Mouse (Mus musculus) heart, postnatal 0 days (tissue): Measurements from ENCODE around the gene Smco1. TPM values are rescaled to one million over a fixed set of nuclear protein-coding genes. Genes with fewer than 3 reads are reported as not detected.
A peak's percentile ranks its signal among the peaks of the same experiment; 100 is the strongest.
"Not testable (repeated sequence)": the region's sequence is repeated elsewhere in the genome, so short reads cannot be mapped to it uniquely, and the experiment has no call there.

ENCODE experiments used
- ATAC-seq: fragments of 200-750 bp; cut with Nextera tagmentation; 2 replicates; pipeline ENCODE4 v1.8.0; 2017; ENCODE audit warnings: low read depth, moderate number of reproducible peaks, moderate library complexity; ENCODE audit not compliant: insufficient read depth
- DNase-seq: peaks from one replicate; pipeline ENCODE4 v3.0.0-alpha.2; 2016; ENCODE audit warnings: low spot score
- H3K27ac ChIP-seq: fragments of 300-500 bp; sonication (generic); 2 replicates; pipeline ENCODE4 v1.5.1; 2014; ENCODE audit warnings: low read depth, mild to moderate bottlenecking
- H3K27me3 ChIP-seq: fragments of 300-500 bp; sonication (generic); 2 replicates; pipeline ENCODE4 v1.6.1; 2014; ENCODE audit warnings: low read length, mixed read lengths; ENCODE audit not compliant: control insufficient read depth, insufficient read depth
- H3K36me3 ChIP-seq: fragments of 300-500 bp; sonication (generic); replicated peaks from 2 replicates; pipeline ENCODE4 v1.6.1; 2014; ENCODE audit warnings: low read length, mixed read lengths; ENCODE audit not compliant: control insufficient read depth, insufficient read depth
- H3K4me1 ChIP-seq: fragments of 300-500 bp; sonication (generic); 2 replicates; pipeline ENCODE4 v1.6.1; 2014; ENCODE audit warnings: antibody characterized with exemption; ENCODE audit not compliant: control insufficient read depth, insufficient read depth
- H3K4me2 ChIP-seq: fragments of 300-500 bp; sonication (generic); 2 replicates; pipeline ENCODE4 v1.6.1; 2014; ENCODE audit warnings: low read depth, mild to moderate bottlenecking, low read length, moderate library complexity
- H3K4me3 ChIP-seq: fragments of 300-500 bp; sonication (generic); 2 replicates; pipeline ENCODE4 v1.5.1; 2014; ENCODE audit warnings: low read depth, low read length
- H3K9ac ChIP-seq: fragments of 300-500 bp; sonication (generic); replicated peaks from 2 replicates; pipeline ENCODE4 v1.6.1; 2014; ENCODE audit warnings: low read depth, low read length, mixed read lengths
- H3K9me3 ChIP-seq: fragments of 300-500 bp; sonication (generic); replicated peaks from 2 replicates; pipeline ENCODE4 v1.6.1; 2016; ENCODE audit warnings: low read length; ENCODE audit not compliant: control insufficient read depth
- CTCF ChIP-seq: IDR thresholded peaks from 2 replicates; pipeline ENCODE4 v1.5.1; 2016; ENCODE audit warnings: antibody characterized with exemption, control low read depth, low read depth
- EP300 ChIP-seq: IDR thresholded peaks from 2 replicates; pipeline ENCODE4 v1.6.1; 2016; ENCODE audit warnings: antibody characterized with exemption, low read depth
- WGBS: fragments of 180-500 bp; shearing (Covaris S2); extraction: QIAGEN DNeasy Blood & Tissue Kit; methylation state at CpG from one replicate; pipeline ENCODE4 v1.1.7; 2014; 5-methylcytosine and 5-hydroxymethylcytosine counted together
- polyA plus RNA-seq: library from polyadenylated mRNA; unstranded; fragments of >200 nt; fragmentation: Nextera tagmentation; extraction: Ambion mirVana; gene quantifications from 2 replicates; pipeline ENCODE4 v1.2.1, GENCODE M21; 2015
- total RNA-seq: library from RNA; depleted of rRNA; stranded (reverse); fragments of >200 nt; gene quantifications from 2 replicates; pipeline ENCODE4 v1.2.3, GENCODE M21; 2014; ENCODE audit warnings: low replicate concordance

Gene Smco1
- total and polyA plus RNA-seq, 2 experiments from 2014 or later, result 0.31 to 2.8 TPM

DNA sequence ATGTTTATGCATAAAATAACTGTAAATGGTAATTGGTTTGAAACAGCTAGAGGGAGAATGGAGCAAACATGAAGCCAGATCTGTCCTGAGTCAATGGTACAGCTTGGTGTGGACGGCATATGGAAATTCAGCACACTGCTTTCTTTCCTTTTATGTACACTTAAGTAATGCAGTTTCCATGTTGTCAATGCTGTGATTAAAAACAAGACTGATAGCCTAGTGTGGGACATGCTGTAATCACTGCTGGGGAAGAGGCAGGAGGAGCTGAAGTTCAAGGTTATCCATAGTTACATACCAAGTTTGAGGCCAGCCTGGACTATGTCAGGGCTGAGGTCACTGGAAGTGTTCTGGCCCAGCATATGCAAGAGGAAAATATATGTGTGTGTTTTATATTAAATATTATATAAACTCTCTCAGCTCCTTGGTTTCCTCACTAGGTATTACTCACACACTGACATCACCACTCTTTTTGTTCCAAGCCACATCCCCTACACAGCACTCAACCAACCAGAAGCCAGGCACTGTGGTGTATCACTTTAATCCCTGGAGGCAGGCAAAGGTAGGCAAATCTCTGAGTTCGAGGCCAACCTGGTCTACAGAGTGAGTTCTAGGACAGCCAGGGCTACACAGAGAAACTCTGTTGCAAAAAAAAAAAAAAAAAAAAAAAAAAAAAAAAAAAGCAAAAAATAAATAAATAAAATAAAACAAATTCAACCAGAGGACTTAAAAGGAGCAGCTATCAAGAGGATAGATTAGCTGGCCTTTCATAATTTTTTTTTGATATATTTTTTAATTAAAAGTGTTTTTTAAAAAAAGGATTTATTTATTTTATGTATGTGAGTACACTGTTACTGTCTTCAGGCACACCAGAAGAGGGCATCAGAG, 31.6 kb upstream of the Smco1 start:
- H3K9ac ChIP-seq, result no peak overlapping the region
- H3K27ac ChIP-seq, result peak overlapping the region; percentile 32
- 62% methylated on average over 2 of the region's 2 CpGs for WGBS
- peaks cover 15% of the 10 kb centered on the region for H3K4me1 ChIP-seq
- H3K9me3 ChIP-seq, result no peaks in the 10 kb centered on the region
- no peak overlapping the region for H3K4me2 ChIP-seq
- ATAC-seq, result no peak
- no peak overlapping the region for H3K4me3 ChIP-seq
- no peak for DNase-seq
- TF ChIP-seq CTCF (no peak), EP300 (no peak)
- no peaks in the 10 kb centered on the region; the same call in none of the 2 replicates for H3K36me3 ChIP-seq
- H3K27me3 ChIP-seq, result no peaks in the 10 kb centered on the region

DNA sequence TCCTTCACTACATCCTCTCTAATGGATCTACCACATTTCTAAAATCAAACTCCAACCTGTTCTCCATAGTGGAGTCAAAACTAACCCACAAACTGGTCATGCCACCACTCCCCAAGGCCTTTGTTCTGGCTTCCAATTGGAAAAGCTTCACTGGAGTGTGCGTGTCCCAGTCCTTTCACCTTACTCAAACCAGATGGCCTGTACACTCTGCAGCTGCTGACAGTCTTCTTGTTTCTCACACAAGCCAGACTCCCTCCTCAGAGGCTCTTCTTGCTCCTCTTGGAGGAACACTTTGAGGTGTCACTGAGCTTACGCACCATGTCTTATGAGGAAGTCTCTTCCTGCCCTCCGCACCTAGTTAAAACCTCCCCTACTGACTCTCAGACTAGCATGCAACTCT, 27.4 kb upstream of the Smco1 start:
- Histone ChIP-seq H3K4me2 (no peak overlapping the region), H3K9ac (no peak overlapping the region), H3K36me3 (no peaks in the 10 kb centered on the region; the same call in 1 of the 2 replicates), H3K27me3 (no peaks in the 10 kb centered on the region), H3K4me3 (no peak overlapping the region), H3K27ac (no peak overlapping the region), H3K4me1 (peaks cover 26% of the 10 kb centered on the region), H3K9me3 (no peaks in the 10 kb centered on the region)
- DNase-seq (no peak), ATAC-seq (no peak)
- WGBS, result 79% methylated on average over 3 of the region's 3 CpGs
- TF ChIP-seq EP300 (no peak), CTCF (no peak)

DNA sequence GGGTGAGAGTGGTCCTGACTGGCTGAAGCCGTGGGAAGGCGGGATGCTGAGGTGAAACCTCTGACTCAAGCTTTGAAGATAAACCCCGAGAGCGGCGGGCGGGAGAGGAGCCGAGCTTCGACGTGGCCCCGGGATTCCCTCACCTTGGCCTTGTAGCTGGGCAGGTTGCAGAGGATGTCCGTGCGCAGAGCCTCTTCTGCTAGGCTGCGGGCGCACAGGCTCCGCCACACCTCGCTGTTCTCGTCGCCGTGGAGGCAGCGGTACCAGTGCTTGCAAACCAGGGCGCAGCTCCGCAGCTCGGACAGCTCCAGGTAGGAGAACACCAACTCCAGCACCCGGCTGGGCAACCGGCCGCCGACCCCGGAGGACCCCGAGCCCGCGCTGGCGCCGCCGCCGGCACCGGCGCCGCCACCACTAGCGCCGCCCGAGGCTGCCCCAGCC, 24.9 kb upstream of the Smco1 start:
- peak overlapping the region; percentile 97 for H3K9ac ChIP-seq
- no peaks in the 10 kb centered on the region for H3K9me3 ChIP-seq
- H3K36me3 ChIP-seq, result no peaks in the 10 kb centered on the region
- H3K4me1 ChIP-seq, result peaks cover 25% of the 10 kb centered on the region
- TF ChIP-seq CTCF (no peak), EP300 (no peak)
- ATAC-seq (peak; percentile 46), DNase-seq (peak; percentile 36)
- no peaks in the 10 kb centered on the region for H3K27me3 ChIP-seq
- H3K4me2 ChIP-seq, result peak overlapping the region; percentile 89
- peak overlapping the region; percentile 88 for H3K4me3 ChIP-seq
- peak overlapping the region; percentile 97 for H3K27ac ChIP-seq
- WGBS, result 0% methylated on average over 31 of the region's 41 CpGs

DNA sequence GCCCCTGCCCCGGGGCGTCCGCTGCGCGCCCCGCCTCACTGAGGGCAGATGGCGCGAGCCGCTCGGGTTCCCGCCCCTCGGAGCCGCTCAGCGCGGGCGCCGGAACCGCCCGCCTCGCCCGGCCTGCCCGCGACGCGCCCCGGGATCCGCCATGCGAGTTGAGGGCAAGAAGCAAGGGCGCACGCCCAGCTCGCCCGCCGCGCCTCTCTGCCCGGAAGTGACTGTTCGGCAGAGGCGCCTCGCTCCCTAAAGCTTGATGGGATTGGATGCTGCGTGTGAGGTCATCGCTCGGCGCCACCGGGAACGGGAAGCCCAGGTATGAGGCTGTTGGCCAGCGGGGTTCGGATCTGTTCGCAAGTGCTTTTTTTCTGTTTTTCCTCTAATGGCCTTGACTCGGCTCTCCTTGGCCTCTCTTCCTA, 24.3 kb upstream of the Smco1 start, which contains the start of the genes Fbxo45 and Wdr53:
Fbxo45 (minus strand) TSS at position 207 of the 419 bp plus-strand sequence.
Wdr53 (plus strand) TSS at position 276 of the 419 bp plus-strand sequence.
- no peaks in the 10 kb centered on the region for H3K9me3 ChIP-seq
- TF ChIP-seq EP300 (no peak), CTCF (no peak)
- H3K4me1 ChIP-seq, result peaks cover 25% of the 10 kb centered on the region
- no peaks in the 10 kb centered on the region for H3K27me3 ChIP-seq
- H3K9ac ChIP-seq, result peak within 1 kb of the TSS; percentile 97
- peak within 1 kb of the TSS; percentile 97 for H3K27ac ChIP-seq
- ATAC-seq, result peak; percentile 98
- 0% methylated on average over 43 of the region's 48 CpGs for WGBS
- peaks cover 3% of the 10 kb centered on the region; the same call in 1 of the 2 replicates for H3K36me3 ChIP-seq
- peak; percentile 96 for DNase-seq
- peak within 1 kb of the TSS; percentile 89 for H3K4me2 ChIP-seq
- H3K4me3 ChIP-seq, result peak within 1 kb of the TSS; percentile 88

DNA sequence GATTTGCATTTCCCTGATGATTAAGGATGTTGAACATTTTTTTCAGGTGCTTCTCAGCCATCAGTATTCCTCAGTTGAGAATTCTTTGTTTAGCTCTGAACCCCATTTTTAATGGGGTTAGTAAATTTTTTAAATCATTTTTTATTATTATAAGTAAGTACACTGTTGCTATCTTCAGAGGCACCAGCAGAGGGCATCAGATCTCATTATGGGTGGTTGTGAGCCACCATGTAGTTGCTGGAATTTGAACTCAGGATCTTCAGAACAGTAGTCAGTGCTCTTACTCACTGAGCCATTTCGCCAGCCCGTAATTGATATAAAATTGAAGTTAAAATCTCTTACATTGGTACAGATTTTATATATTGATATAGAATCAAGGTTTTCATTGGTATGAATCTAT, 7.0 kb upstream of the Smco1 start:
- DNase-seq, H3K9me3 ChIP-seq, H3K27me3 ChIP-seq, H3K27ac ChIP-seq, H3K36me3 ChIP-seq, H3K4me1 ChIP-seq, H3K9ac ChIP-seq, H3K4me3 ChIP-seq, H3K4me2 ChIP-seq, ATAC-seq: not testable (repeated sequence)
- peak; percentile 26; the same call in 1 of the 2 replicates for TF ChIP-seq CTCF
- 91% methylated on average over 2 of the region's 2 CpGs for WGBS
